Comparison of ENCODE assay signal across 16 mouse cellular contexts in genomic region chr10:61378050-61378449, GRCm38 (mm10). TPM values are rescaled to one million over a fixed set of nuclear protein-coding genes. Genes with fewer than 3 reads are reported as not detected.
DNase-seq lines count a peak whose midpoint lies in the region; TF ChIP-seq lines count a peak whose summit lies in the region.
"Had no signal": no experiment of that assay in that cellular context is flagged by ENCODE, and none has a peak within 500 bp of the region (broad histone marks: within the 10 kb centered on the region; RNA-seq: fewer than 3 reads in every experiment).

No protein-coding gene starts in this region.

- peaks cover 79% of the 10 kb centered on the region for H3K4me1 ChIP-seq in heart, embryonic 10.5 days
- peaks cover 94% of the 10 kb centered on the region for H3K4me1 ChIP-seq in E14TG2a.4 (replicated peaks; ENCODE audit: low read depth, low read length)
- H3K4me1 ChIP-seq in embryonic facial prominence, embryonic 10.5 days = peaks cover 73% of the 10 kb centered on the region

- H3K36me3 ChIP-seq in heart, embryonic 10.5 days = peaks cover 5% of the 10 kb centered on the region; the same call in 1 of the 2 replicates
- H3K36me3 ChIP-seq in E14TG2a.4 (ENCODE audit: insufficient read depth, low read length) = peaks cover 71% of the 10 kb centered on the region
- H3K36me3 ChIP-seq in embryonic facial prominence, embryonic 10.5 days (replicated peaks) = peaks cover 4% of the 10 kb centered on the region; the same call in 1 of the 2 replicates
- H3K36me3 ChIP-seq: hindbrain, embryonic 15.5 days had no signal

- H3K4me3 ChIP-seq in heart, embryonic 10.5 days = no peak overlapping the region
- peak overlapping the region; percentile 14; the same call in 1 of the 2 replicates for H3K4me3 ChIP-seq in E14TG2a.4 (replicated peaks; ENCODE audit: low read length)
- no peak overlapping the region for H3K4me3 ChIP-seq in embryonic facial prominence, embryonic 10.5 days
- H3K4me3 ChIP-seq: forebrain, embryonic 13.5 days; heart, embryonic 12.5 days; hindbrain, embryonic 15.5 days had no signal

- H3K9me3 ChIP-seq in heart, embryonic 10.5 days = no peaks in the 10 kb centered on the region
- no peaks in the 10 kb centered on the region for H3K9me3 ChIP-seq in E14TG2a.4 (ENCODE audit: low read length)
- H3K9me3 ChIP-seq in embryonic facial prominence, embryonic 10.5 days = peaks cover 2% of the 10 kb centered on the region; the same call in 1 of the 2 replicates
- H3K9me3 ChIP-seq: heart, embryonic 12.5 days; hindbrain, embryonic 15.5 days had no signal

- H3K27ac ChIP-seq in heart, embryonic 10.5 days = peak overlapping the region; percentile 33; the same call in 1 of the 2 replicates
- H3K27ac ChIP-seq in embryonic facial prominence, embryonic 10.5 days (replicated peaks) = no peak overlapping the region
- H3K27ac ChIP-seq: forebrain, embryonic 13.5 days; hindbrain, embryonic 15.5 days had no signal

- DNase-seq in adrenal gland, postnatal 14 days = peak; percentile 71
- DNase-seq in adrenal gland, adult 2 months = no peak
- DNase-seq in heart, embryonic 10.5 days (ENCODE audit: low spot score) = no peak
- no peak for DNase-seq in heart, adult 9 months (ENCODE audit: low spot score in 2 of 2)
- peak; percentile 75 for DNase-seq in testis, postnatal 10 days (ENCODE audit: low spot score)
- DNase-seq in embryonic facial prominence, embryonic 10.5 days (ENCODE audit: low spot score) = no peak
- DNase-seq: cerebellum, adult 11-12 months; cerebellum, adult 9-10 months; cerebellum, postnatal 25 days; forebrain, postnatal 0 days; kidney, adult 2 months had no signal

- WGBS in heart, embryonic 10.5 days = 87% methylated on average over 5 of the region's 5 CpGs
- WGBS in embryonic facial prominence, embryonic 10.5 days = 91% methylated on average over 5 of the region's 5 CpGs

- no peak for TF ChIP-seq CTCF in E14TG2a.4 (conservative IDR thresholded peaks at IDR 0.05; ENCODE audit: low read length)

- no peaks in the 10 kb centered on the region for H3K27me3 ChIP-seq in heart, embryonic 10.5 days (ENCODE audit: insufficient read depth, poor library complexity, severe bottlenecking)
- H3K27me3 ChIP-seq in E14TG2a.4 (ENCODE audit: insufficient read depth, low read length) = no peaks in the 10 kb centered on the region
- H3K27me3 ChIP-seq in embryonic facial prominence, embryonic 10.5 days (replicated peaks; ENCODE audit: low read depth, poor library complexity, severe bottlenecking) = peaks cover 17% of the 10 kb centered on the region
- H3K27me3 ChIP-seq: heart, embryonic 12.5 days had no signal

RNA-seq across cellular contexts. Expression of gene Pald1, which starts 5.3 kb away (rescaled TPM):
- total RNA-seq in adrenal gland, postnatal 14 days (2021) = 41.8 and 44.5 TPM in 2 replicates
- total RNA-seq in adrenal gland, adult 2 months (2021) = 10 to 100 TPM; 18.5 to 26.6 TPM
- polyA plus RNA-seq in adrenal gland, adult 2 months (2012; rRNA removed) = 17.7 and 22.8 TPM in 2 replicates
- polyA plus RNA-seq in heart, embryonic 10.5 days (2016; fragmentation: Nextera tagmentation; extraction: Ambion mirVana) = 34.2 and 40.8 TPM in 2 replicates
- polyA plus RNA-seq in embryonic facial prominence, embryonic 10.5 days (2016; fragmentation: Nextera tagmentation; extraction: Ambion mirVana) = 29.9 and 35.3 TPM in 2 replicates

RNA-seq across cellular contexts. Expression of gene Nodal, which starts 39.7 kb away (rescaled TPM):
- not detected in 2 replicates for total RNA-seq in adrenal gland, postnatal 14 days (2021)
- not detected for total RNA-seq in adrenal gland, adult 2 months (2021)
- 0.04 TPM in 1 of 2 replicates, not detected in the other for polyA plus RNA-seq in adrenal gland, adult 2 months (2012; rRNA removed)
- 0.28 TPM in 1 of 2 replicates, not detected in the other for polyA plus RNA-seq in heart, embryonic 10.5 days (2016; fragmentation: Nextera tagmentation; extraction: Ambion mirVana)
- 0.16 TPM in 1 of 2 replicates, not detected in the other for polyA plus RNA-seq in embryonic facial prominence, embryonic 10.5 days (2016; fragmentation: Nextera tagmentation; extraction: Ambion mirVana)
- total RNA-seq: adrenal gland, postnatal 36 days; forebrain, postnatal 0 days had no signal
- polyA plus RNA-seq: heart, embryonic 12.5 days had no signal

Comparison
In these comparisons a context has a peak if more than half of its experiments do, and no peak if none do; other contexts are left out.
1. DNase-seq: peak in adrenal gland, postnatal 14 days (single experiment) and testis, postnatal 10 days (single experiment); none in adrenal gland, adult 2 months (single experiment), heart, embryonic 10.5 days (single experiment), heart, adult 9 months (0 of 2) and embryonic facial prominence, embryonic 10.5 days (single experiment).